Mouse (Mus musculus) brain, embryonic 14.5 days (tissue): ENCODE results near the gene Emc8. TPM values are rescaled to one million over a fixed set of nuclear protein-coding genes. Genes with fewer than 3 reads are reported as not detected.

Experiments used
- DNase-seq: peaks from one replicate; pipeline ENCODE4 v3.0.0-alpha.2; 2011; ENCODE audit warnings: low read depth
- CTCF ChIP-seq: fragments of 200-500 bp; IDR thresholded peaks from 2 replicates; pipeline ENCODE4 v1.5.1; 2012; ENCODE audit warnings: inconsistent platforms, mild to moderate bottlenecking, moderate library complexity, borderline replicate concordance; ENCODE audit not compliant: insufficient read depth, insufficient read length; ENCODE audit errors: extremely low read depth
- POLR2A ChIP-seq: fragments of 200-500 bp; IDR thresholded peaks from 2 replicates; pipeline ENCODE4 v1.6.1; 2012; ENCODE audit warnings: mild to moderate bottlenecking, inconsistent platforms, borderline replicate concordance; ENCODE audit not compliant: poor library complexity, insufficient read depth, insufficient read length, severe bottlenecking; ENCODE audit errors: extremely low read depth
- polyA plus RNA-seq: library from polyadenylated mRNA; depleted of rRNA; stranded (reverse); fragments of >200 nt; gene quantifications from 2 replicates; pipeline ENCODE4 v1.2.3, GENCODE M21; 2012

The Emc8 gene
- polyA plus RNA-seq, 1 experiment: 79.7 TPM

DNA sequence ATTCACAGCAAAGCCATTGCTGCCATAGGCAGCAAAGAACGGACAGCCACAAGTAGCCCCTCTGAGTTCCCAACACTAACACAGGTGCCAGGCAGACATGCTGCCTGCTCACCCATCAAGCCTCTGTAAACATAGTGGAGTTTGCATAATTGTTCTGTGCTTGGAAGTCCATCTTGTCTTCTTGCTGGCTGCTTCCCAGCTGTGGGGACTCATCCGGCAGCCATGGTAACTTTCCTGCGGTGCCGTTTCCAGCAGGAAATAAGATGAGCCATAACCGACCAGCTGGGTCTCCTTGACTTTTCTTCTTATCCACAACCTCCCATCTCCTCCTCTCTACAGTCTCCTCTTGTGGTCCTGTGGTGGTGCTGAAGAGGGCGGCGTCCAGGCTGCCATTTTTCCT lies 30.1 kb upstream of the Emc8 start:
- TF ChIP-seq POLR2A (no peak), CTCF (no peak)
- no peak for DNase-seq

GRCm38 (mm10) chr8:120697979-120698272 lies 29.6 kb upstream of the Emc8 start:
- no peak for DNase-seq
- TF ChIP-seq CTCF (peak; percentile 31; the same call in 1 of the 2 replicates), POLR2A (no peak)

- no peak for TF ChIP-seq CTCF
- TF ChIP-seq POLR2A: no peak
- DNase-seq: peak; percentile 37
Observed at GRCm38 (mm10) chr8:120697154-120697978, 29.0 kb upstream of the Emc8 start.

DNA sequence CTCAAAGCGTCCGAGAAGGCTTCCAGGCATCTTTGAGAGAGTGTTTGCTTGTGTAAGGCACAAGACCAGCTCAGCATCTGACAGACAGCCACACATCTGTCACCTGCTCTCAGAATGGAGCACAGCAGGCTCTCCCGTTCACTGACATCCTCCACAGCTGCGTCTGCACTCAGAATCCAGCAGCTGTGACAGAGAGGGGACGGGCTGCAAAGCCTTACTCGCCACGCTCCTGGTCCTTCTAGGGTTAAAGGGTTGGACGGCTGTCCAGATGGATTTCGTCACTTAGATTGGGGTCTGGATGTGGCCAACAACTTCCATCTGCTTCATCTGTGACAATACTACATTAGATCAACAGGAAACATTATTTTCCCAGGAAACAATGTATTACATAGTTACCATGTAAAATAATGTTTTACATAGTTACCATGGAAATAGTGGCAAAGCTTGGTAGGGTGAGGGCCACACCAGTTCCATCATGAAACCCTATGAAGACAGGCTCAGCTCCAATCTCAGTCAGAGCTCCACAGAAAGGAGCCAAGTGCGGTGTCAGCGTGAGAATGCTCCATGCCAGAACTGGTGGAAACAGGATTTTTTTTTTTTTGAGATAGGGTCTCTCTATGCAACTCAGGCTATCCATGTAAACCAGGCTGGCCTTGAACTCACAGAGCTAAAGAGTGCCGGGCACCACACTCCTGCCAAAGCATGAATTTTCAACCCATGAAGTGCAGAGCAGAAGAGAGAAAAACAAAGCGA lies 28.2 kb upstream of the Emc8 start:
- DNase-seq: peak; percentile 50
- TF ChIP-seq CTCF (no peak), POLR2A (no peak)

DNA sequence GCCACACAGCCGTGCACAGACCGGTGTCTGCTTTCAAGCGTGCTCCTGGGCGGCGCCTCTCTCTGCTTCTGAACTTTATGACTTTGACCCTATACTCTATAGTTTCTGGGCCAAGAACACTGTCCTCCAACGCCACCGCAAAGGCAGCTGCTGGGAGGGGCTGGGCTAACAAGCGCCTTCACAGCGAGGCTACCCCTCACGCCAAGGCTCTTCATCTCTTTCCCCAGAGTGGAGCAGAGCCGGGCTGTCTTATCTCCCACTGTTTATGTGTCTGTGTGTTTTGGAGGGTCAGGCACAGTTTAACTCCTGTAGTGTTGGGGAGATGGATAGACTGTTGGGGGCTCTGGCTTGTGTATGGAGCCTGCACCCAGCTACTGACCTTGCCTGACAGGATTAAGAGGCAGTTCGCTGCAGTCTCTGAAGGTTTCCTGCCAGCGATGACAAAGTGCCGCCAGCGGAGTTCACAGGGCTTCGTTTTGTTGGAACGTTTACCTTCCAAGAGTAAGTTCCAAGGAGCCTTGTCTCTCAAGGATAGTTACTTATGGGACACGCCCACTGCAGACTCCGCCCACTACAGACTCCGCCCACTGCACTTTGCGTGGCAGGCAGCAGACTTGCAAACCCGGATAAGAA lies 25.6 kb upstream of the Emc8 start:
- DNase-seq: peak; percentile 24
- TF ChIP-seq POLR2A (no peak), CTCF (no peak)

DNA sequence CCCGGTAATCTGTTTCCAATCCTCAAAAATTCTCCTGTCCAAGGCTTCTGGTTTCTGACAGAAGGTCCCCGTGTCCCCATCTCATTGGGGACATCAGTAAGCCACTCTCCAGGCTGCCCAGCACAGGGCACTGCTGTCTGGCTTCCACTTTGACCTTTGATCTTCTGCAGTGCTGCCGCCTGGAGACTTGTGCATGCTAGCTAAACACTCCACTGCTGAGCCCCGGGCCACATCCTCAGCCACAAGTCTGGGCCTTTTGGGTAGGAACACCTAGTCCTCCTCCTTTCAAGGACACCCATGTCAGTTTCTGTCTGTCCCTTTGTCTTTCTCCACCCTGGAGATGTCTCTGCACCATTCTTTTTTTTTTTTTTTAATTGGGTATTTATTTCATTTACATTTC lies 24.6 kb upstream of the Emc8 start:
- TF ChIP-seq CTCF (no peak), POLR2A (no peak)
- no peak for DNase-seq

GRCm38 (mm10) chr8:120688511-120688910 lies 20.1 kb upstream of the Emc8 start:
- TF ChIP-seq POLR2A: no peak
- TF ChIP-seq CTCF: no peak
- DNase-seq: no peak

DNA sequence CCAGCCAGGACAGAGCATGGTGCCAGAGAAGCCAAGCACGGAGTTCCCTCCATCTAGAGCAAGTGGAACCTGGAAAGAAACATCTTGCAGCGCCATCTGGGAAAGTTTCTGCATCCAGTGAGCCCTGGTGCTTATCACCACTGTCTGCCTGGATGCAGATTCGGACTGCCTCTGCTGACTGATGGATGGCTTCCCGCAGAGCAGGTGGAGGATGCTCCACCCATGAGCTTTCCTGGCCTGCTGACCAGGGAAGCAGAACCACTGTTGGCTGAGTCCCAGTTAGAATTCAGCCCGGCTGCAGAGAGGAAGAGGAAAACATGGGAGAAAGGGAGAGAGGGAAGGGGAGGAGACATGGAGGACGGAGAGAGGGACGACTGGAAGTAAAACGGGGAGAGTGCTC lies 19.4 kb upstream of the Emc8 start:
- no peak for TF ChIP-seq POLR2A
- no peak for TF ChIP-seq CTCF
- DNase-seq: no peak

DNA sequence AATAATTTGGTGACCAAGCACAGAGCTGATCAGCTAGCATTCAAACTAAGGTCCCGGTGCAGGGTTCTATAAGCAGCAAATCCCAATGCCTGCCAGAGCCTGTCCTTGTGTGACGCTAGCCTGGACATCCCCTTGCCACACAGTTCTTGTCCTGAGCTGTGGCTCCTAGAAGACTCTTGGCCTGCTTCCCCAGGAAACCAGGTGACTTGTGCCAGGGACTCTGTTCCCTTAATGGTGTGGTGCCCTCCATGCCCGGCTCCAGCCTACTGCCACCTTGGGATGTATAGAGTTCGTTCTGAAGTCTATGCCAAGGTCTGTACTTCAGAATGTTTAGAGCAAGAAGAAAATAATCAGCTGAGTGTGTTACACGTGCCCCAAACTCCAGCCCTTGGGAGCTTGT lies 18.2 kb upstream of the Emc8 start:
- TF ChIP-seq POLR2A (no peak), CTCF (no peak)
- DNase-seq: no peak

GRCm38 (mm10) chr8:120686051-120686450 lies 17.7 kb upstream of the Emc8 start:
- DNase-seq: no peak
- TF ChIP-seq POLR2A (no peak), CTCF (no peak)

DNA sequence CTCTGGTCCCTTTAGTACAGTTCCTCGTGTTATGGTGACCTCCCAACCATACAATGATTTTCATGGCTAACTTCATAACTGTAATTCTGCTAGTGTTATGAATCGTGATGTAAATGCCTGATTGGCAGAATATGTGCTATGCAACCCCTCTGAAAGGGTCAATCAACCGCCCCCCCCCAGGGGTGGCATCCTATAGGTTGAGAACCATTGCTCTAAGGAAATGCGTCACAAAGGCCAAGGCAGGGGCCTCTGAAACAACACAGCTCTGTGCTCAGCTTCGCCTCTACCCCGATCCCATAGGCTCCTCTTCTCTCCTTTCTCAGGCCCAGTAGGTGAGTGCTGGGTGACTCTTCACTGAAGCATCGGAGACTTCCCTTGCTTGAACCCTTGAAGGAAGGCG lies 17.2 kb upstream of the Emc8 start:
- TF ChIP-seq CTCF (no peak), POLR2A (no peak)

More for the DNA sequence above, 17.2 kb upstream of the Emc8 start:
- DNase-seq: no peak
